Mouse (Mus musculus) ES-E14 (cell line): ENCODE results near the gene Kera.

Experiments
- MAFK ChIP-seq: IDR thresholded peaks from 2 replicates; pipeline ENCODE4 v1.6.1; 2014; ENCODE audit warnings: mild to moderate bottlenecking, low read depth, low read length, inconsistent platforms; ENCODE audit not compliant: insufficient read depth
- ZC3H11A ChIP-seq: IDR thresholded peaks from 2 replicates; pipeline ENCODE4 v1.6.1; 2012; ENCODE audit warnings: low read depth, mild to moderate bottlenecking, inconsistent platforms, low read length, borderline replicate concordance
- ZNF384 ChIP-seq: IDR thresholded peaks from 2 replicates; pipeline ENCODE4 v1.6.1; 2012; ENCODE audit warnings: low read depth, low read length, inconsistent platforms

DNA sequence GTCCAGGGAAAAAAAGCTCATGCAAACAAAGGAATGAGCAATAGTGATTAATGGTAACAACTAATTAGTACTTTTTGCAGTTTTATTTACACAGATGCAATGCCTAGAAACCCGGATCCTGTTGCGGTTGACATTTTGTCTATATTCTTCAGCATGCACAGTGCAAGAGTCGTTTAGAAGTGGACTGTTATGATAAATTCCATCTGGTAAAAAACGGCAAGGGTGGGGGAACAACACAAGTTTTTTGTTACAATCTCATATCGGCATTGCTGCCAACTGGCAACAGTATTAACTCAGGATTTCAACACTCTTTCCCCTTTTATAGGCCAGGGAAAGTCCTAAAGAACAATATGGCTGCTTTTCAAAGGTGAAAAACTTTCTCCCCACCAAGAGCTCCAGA is 19.5 kb upstream of the Kera start:
- TF ChIP-seq ZNF384 (no peak), MAFK (no peak), ZC3H11A (no peak)
